Mouse (Mus musculus) spleen, adult 2 months (tissue): ENCODE measurements around the gene Hmcn1.

Experiments used
- CTCF ChIP-seq: fragments of 200-500 bp; IDR thresholded peaks from 2 replicates; pipeline ENCODE4 v1.5.1; 2011; ENCODE audit warnings: mild to moderate bottlenecking, inconsistent platforms; ENCODE audit not compliant: insufficient read depth, insufficient read length, insufficient replicate concordance; ENCODE audit errors: extremely low read depth
- POLR2A ChIP-seq: fragments of 200-500 bp; IDR thresholded peaks from 2 replicates; pipeline ENCODE4 v1.6.1; 2011; ENCODE audit warnings: low read depth, low read length, inconsistent platforms

GRCm38 (mm10) chr1:150933616-150934015, 59.6 kb downstream of the Hmcn1 start:
- TF ChIP-seq CTCF: no peak
- TF ChIP-seq POLR2A: no peak
